Mouse (Mus musculus) heart, embryonic 16.5 days (tissue): ENCODE measurements around the gene Gucy2c. TPM values are rescaled to one million over a fixed set of nuclear protein-coding genes. Genes with fewer than 3 reads are reported as not detected.

Experiments
- ATAC-seq: fragments of 200-750 bp; cut with Nextera tagmentation; replicated peaks from 2 replicates; pipeline ENCODE4 v1.8.0; 2017; ENCODE audit warnings: moderate number of reproducible peaks; ENCODE audit not compliant: insufficient read depth, low FRiP score; ENCODE audit errors: extremely low read depth
- H3K27ac ChIP-seq: fragments of 300-500 bp; sonication (generic); 2 replicates; pipeline ENCODE4 v1.5.1; 2014; ENCODE audit warnings: mild to moderate bottlenecking, low read length, control low read depth, moderate library complexity
- H3K27me3 ChIP-seq: fragments of 300-500 bp; sonication (generic); 2 replicates; pipeline ENCODE4 v1.6.1; 2014; ENCODE audit warnings: low read length, mixed read lengths; ENCODE audit not compliant: control insufficient read depth, insufficient read depth
- H3K36me3 ChIP-seq: fragments of 300-500 bp; sonication (generic); 2 replicates; pipeline ENCODE4 v1.6.1; 2014; ENCODE audit not compliant: control insufficient read depth, insufficient read depth
- H3K4me1 ChIP-seq: fragments of 300-500 bp; sonication (generic); 2 replicates; pipeline ENCODE4 v1.6.1; 2014; ENCODE audit warnings: low read length, mixed read lengths; ENCODE audit not compliant: control insufficient read depth, insufficient read depth
- H3K4me2 ChIP-seq: fragments of 300-500 bp; sonication (generic); 2 replicates; pipeline ENCODE4 v1.6.1; 2014; ENCODE audit warnings: low read depth, mild to moderate bottlenecking, control low read depth, low read length
- H3K4me3 ChIP-seq: fragments of 300-500 bp; sonication (generic); 2 replicates; pipeline ENCODE4 v1.5.1; 2014; ENCODE audit warnings: mild to moderate bottlenecking, control low read depth, low read length
- H3K9ac ChIP-seq: fragments of 300-500 bp; sonication (generic); 2 replicates; pipeline ENCODE4 v1.6.1; 2014; ENCODE audit warnings: low read length, control low read depth
- H3K9me3 ChIP-seq: fragments of 300-500 bp; sonication (generic); replicated peaks from 2 replicates; pipeline ENCODE4 v1.6.1; 2016; ENCODE audit warnings: low read length; ENCODE audit not compliant: control insufficient read depth
- WGBS: fragments of 180-500 bp; shearing (Covaris S2); extraction: QIAGEN DNeasy Blood & Tissue Kit; methylation state at CpG from one replicate; pipeline ENCODE4 v1.1.7; 2014; 5-methylcytosine and 5-hydroxymethylcytosine counted together
- microRNA-seq: library from miRNA; unstranded; fragments of <30 nt; microRNA quantifications from one replicate; pipeline ENCODE4, GENCODE M21; 2017
- polyA plus RNA-seq: library from polyadenylated mRNA; unstranded; fragments of >200 nt; fragmentation: Nextera tagmentation; extraction: Ambion mirVana; gene quantifications from 2 replicates; pipeline ENCODE4 v1.2.1, GENCODE M21; 2015

Gene Gucy2c
- polyA plus RNA-seq, 1 experiment from 2014 or later: 0.11 TPM

DNA sequence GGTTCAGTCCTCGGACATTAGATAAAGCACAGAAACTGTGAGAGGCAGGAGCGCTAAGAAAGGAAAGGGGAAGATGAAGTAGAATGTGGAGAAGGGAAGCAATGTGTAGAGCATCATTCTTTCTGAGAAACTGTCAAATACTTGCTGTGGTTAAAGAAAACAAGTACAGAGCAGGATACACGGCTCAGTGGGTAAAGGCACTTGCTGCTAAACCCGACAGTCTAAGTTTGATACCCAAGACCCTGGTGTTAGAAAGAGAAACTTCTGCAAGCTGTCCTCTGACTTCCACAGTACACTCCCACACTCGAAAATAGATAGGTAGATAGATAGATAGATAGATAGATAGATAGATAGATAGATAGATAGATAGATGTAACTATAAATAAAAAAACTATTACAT lies 128.2 kb downstream of the Gucy2c start:
- Histone ChIP-seq H3K27me3 (no peaks in the 10 kb centered on the region), H3K4me1 (peaks cover 5% of the 10 kb centered on the region), H3K9ac (no peak overlapping the region), H3K4me2 (no peak overlapping the region), H3K9me3 (no peaks in the 10 kb centered on the region), H3K4me3 (no peak overlapping the region), H3K36me3 (no peaks in the 10 kb centered on the region), H3K27ac (no peak overlapping the region)
- 43% methylated on average over 5 of the region's 5 CpGs for WGBS
- ATAC-seq: no peak

DNA sequence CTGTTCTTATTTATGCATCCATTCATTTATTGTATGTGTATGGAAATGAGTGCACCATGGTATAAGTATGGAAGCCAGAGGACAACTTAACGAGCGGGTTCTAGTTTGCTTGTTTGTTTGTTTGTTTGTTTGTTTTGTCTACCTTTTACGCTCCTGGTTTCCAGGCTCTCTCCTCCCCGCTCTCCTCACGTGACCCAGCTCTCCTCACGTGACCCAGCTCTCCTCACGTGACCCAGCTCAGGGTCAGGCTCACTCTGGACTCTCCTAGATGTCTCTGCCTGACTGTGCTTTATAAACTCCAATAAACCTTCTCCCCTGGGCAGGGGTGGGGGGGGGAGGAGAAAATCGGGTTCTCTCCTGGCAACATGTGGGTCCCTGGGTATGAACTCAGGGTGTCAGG lies 130.9 kb downstream of the Gucy2c start:
- no peak overlapping the region for H3K27ac ChIP-seq
- no peaks in the 10 kb centered on the region for H3K27me3 ChIP-seq
- no peaks in the 10 kb centered on the region for H3K9me3 ChIP-seq
- no peak overlapping the region for H3K4me3 ChIP-seq
- no peak overlapping the region for H3K4me2 ChIP-seq
- no peak for ATAC-seq
- no peak overlapping the region for H3K9ac ChIP-seq
- H3K4me1 ChIP-seq: peaks cover 5% of the 10 kb centered on the region
- no peaks in the 10 kb centered on the region for H3K36me3 ChIP-seq
- WGBS: 89% methylated on average over 8 of the region's 8 CpGs

DNA sequence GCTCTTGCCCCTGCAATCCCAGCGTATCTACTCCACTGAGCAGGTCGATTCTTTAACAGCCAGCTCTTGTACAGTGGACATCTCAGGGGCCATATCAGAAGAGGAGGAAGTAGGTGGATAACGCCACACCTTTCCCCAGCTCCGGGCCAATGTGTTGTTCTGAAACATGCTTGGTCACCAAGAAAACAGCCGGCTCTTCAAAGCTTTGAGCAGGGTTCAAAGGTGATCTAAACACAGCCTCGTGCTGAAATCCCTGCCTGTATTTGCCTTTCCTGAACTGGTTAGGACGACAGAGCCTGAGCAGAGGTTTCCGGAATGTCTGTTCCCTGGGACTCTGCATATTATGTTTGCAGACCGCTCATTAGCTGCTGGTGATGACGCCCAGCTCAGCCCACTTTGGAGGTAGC lies 134.1 kb downstream of the Gucy2c start:
- Histone ChIP-seq H3K36me3 (no peaks in the 10 kb centered on the region), H3K4me2 (no peak overlapping the region), H3K27ac (no peak overlapping the region), H3K27me3 (no peaks in the 10 kb centered on the region), H3K9ac (no peak overlapping the region), H3K9me3 (peaks cover 5% of the 10 kb centered on the region), H3K4me3 (no peak overlapping the region), H3K4me1 (peaks cover under 1% of the 10 kb centered on the region; the same call in 1 of the 2 replicates)
- 65% methylated on average over 10 of the region's 10 CpGs for WGBS
- no peak for ATAC-seq

Small RNA genes within 50 kb of the gene (microRNA-seq; reads per million reads assigned to microRNA genes)
- not detected for gene Gm44364

Other genes starting within 250 kb of the Gucy2c start
- gene Plbd1, start 119.8 kb downstream of the Gucy2c start, polyA plus RNA-seq: 6.3 and 7.1 TPM in 2 replicates
- gene Hist4h4, start 22.6 kb upstream of the Gucy2c start, polyA plus RNA-seq: 0.16 and 0.20 TPM in 2 replicates
- gene H2afj, start 26.5 kb upstream of the Gucy2c start, polyA plus RNA-seq: 79.2 and 90.0 TPM in 2 replicates
- gene BC049715, start 45.9 kb upstream of the Gucy2c start, polyA plus RNA-seq: 0.99 and 2.5 TPM in 2 replicates
- 64.5 and 77.7 TPM in 2 replicates for gene Wbp11, start 46.5 kb upstream of the Gucy2c start, polyA plus RNA-seq
- gene Smco3, start 53.7 kb upstream of the Gucy2c start, polyA plus RNA-seq: not detected in 2 replicates
- gene Art4, start 76.0 kb upstream of the Gucy2c start, polyA plus RNA-seq: 11.6 and 13.6 TPM in 2 replicates
- 570 and 632 TPM in 2 replicates for gene Mgp, start 94.1 kb upstream of the Gucy2c start, polyA plus RNA-seq
- 0.70 and 0.96 TPM in 2 replicates for gene Erp27, start 140.4 kb upstream of the Gucy2c start, polyA plus RNA-seq
- 0.38 and 0.62 TPM in 2 replicates for gene Pde6h, start 142.1 kb upstream of the Gucy2c start, polyA plus RNA-seq
- 103 and 152 TPM in 2 replicates for gene Arhgdib, start 160.1 kb upstream of the Gucy2c start, polyA plus RNA-seq